Mouse (Mus musculus): ENCODE measurements around the gene Rnf216. TPM values are rescaled to one million over a fixed set of nuclear protein-coding genes. Genes with fewer than 3 reads are reported as not detected.
A peak's percentile ranks its signal among the peaks of the same experiment; 100 is the strongest.

The Rnf216 gene
- polyA plus RNA-seq, 1 experiment from 2014 or later: 36.9 TPM

DNA sequence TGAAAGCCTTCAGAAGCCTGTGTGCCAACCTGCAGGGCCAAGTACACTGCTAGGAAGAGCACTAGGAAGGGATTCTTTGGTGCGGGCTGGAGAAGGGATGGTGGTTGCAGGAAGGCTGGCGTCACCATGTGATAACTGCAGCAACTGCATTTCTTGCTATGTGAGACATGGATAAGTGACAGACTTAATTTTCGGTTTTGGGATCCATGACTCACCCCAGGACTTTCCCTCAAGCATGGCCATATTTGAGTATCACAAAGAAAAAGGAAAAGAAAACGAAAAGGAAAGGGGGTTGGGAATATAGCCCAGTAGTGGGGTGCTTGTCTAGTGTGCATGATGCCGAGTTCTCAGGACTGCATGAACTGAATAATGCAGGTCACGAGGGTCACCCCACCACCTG, 60.9 kb downstream of the Rnf216 start:
- peaks cover 65% of the 10 kb centered on the region for H3K4me1 ChIP-seq (replicated peaks)
- WGBS: 79% methylated on average over 6 of the region's 6 CpGs
- H3K36me3 ChIP-seq: peaks cover 12% of the 10 kb centered on the region; the same call in 1 of the 2 replicates
- no peak overlapping the region for H3K9ac ChIP-seq (replicated peaks)
- H3K4me3 ChIP-seq (replicated peaks): no peak overlapping the region
- H3K27me3 ChIP-seq: no peaks in the 10 kb centered on the region
- no peak for ATAC-seq
- H3K4me2 ChIP-seq (replicated peaks): no peak overlapping the region
- no peaks in the 10 kb centered on the region for H3K9me3 ChIP-seq
- H3K27ac ChIP-seq: no peak overlapping the region

DNA sequence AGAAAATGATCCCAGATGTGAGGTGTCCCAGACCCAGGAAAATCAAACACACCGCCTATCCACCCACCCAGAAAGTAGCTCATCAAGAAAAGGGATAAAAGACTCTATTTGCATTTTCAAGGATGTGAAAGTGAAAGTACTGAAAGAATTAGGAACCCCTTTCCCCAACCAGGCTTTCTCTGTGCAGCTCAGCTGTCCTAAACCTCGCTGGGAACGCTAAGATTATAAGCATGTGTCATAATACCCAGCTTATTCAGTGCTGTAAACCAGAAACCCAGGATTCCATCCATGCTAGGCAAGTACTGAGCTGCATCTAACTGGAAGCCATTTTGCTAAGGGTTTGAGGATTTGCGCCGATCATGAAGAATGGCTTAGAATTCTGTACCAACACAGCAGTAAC, 62.5 kb downstream of the Rnf216 start:
- H3K4me1 ChIP-seq (replicated peaks): peaks cover 68% of the 10 kb centered on the region
- H3K9ac ChIP-seq (replicated peaks): no peak overlapping the region
- 53% methylated on average over 5 of the region's 5 CpGs for WGBS
- ATAC-seq: 0 out of 2 replicates have a peak, but pooled peaks have one; percentile 37
- no peak overlapping the region for H3K4me3 ChIP-seq (replicated peaks)
- H3K4me2 ChIP-seq (replicated peaks): no peak overlapping the region
- no peaks in the 10 kb centered on the region for H3K27me3 ChIP-seq
- no peaks in the 10 kb centered on the region for H3K9me3 ChIP-seq
- peaks cover 6% of the 10 kb centered on the region; the same call in 1 of the 2 replicates for H3K36me3 ChIP-seq
- peak overlapping the region; percentile 83 for H3K27ac ChIP-seq

DNA sequence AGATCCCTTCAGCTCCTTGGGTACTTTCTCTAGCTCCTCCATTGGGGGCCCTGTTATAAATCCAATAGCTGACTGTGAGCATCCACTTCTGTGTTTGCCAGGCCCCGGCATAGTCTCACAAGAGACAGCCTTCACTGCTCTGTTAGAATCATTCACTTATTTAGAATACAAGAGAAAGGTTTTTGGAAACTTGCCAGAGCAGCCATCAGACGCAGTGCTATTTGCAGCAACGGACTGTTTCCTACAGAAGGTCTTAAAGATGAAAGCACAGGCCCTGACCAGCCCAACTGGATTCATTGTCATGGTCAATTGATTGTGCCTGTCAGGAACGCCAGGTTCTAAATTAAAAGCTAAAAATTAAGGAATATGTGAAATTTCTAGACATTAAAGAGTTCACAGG, 63.0 kb downstream of the Rnf216 start:
- 32% methylated on average over 4 of the region's 4 CpGs for WGBS
- peaks cover 66% of the 10 kb centered on the region for H3K4me1 ChIP-seq (replicated peaks)
- no peak for ATAC-seq

DNA sequence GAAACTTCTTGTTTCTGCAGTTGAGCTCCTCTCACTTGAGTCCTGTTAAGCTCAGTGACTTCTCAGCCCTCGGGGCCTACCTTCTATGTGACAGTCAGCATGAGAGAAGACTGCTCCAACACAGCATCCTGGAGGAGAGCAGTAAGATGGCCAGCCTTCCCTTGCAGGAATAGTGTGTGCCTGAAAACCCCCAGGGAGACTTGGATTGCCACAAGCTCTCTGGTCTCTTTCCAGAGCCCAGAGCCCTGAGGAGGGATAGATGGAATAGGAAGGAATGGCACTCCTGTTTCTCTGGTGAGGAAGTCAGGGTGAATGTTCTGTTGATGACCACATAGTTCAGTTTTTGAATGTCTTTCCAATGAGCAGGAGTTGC, 63.8 kb downstream of the Rnf216 start:
- H3K27ac ChIP-seq: peak overlapping the region; percentile 83
- H3K27me3 ChIP-seq: no peaks in the 10 kb centered on the region
- peaks cover 60% of the 10 kb centered on the region for H3K4me1 ChIP-seq (replicated peaks)
- ATAC-seq: no peak
- H3K4me2 ChIP-seq (replicated peaks): no peak overlapping the region
- no peak overlapping the region for H3K9ac ChIP-seq (replicated peaks)
- no peak overlapping the region for H3K4me3 ChIP-seq (replicated peaks)
- WGBS: 72% methylated on average over 1 of the region's 1 CpGs
- H3K36me3 ChIP-seq: peaks cover 7% of the 10 kb centered on the region; the same call in 1 of the 2 replicates
- H3K9me3 ChIP-seq: no peaks in the 10 kb centered on the region

More for the DNA sequence above, 63.0 kb downstream of the Rnf216 start:
- peak overlapping the region; percentile 83 for H3K27ac ChIP-seq
- no peaks in the 10 kb centered on the region for H3K9me3 ChIP-seq
- no peak overlapping the region for H3K4me3 ChIP-seq (replicated peaks)
- no peaks in the 10 kb centered on the region for H3K27me3 ChIP-seq
- H3K36me3 ChIP-seq: peaks cover 6% of the 10 kb centered on the region; the same call in 1 of the 2 replicates
- H3K4me2 ChIP-seq (replicated peaks): no peak overlapping the region
- no peak overlapping the region for H3K9ac ChIP-seq (replicated peaks)

DNA sequence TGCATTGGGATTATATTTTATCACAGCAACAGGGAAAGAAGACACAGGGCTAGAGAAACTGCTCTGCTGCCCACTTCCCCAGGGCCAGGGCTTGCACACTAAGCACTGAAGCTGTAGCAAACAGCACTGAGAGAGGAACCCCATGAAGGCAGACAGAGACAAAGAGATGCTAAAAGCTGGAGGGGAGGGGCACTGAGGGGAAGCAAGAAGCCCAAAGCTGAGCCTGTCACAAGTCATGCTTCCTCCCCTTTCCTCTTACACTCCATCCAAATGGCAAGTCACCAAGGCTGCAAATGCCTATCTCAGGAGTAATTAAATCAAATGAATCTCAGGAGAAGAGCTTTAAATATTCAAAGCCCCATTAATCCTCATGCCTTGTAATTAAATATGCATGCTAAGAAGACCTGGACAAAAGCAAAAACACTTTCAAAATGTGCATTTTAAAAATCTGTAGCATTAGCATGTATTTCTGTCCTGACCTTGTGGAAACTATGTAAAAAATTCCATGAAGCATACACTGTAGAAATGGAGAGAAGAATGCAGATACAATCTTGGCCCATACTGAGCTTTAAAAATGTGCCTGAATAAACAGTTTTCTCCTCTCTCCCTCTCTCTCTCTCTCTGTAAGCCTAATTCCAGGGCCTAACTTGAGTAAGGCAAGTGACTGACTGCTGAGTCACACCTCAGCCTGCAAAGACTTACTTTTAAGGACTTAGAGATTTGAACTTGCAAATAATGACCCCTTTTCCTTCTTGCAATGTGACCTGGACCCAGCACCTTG, 64.4 kb downstream of the Rnf216 start:
- Histone ChIP-seq H3K27me3 (no peaks in the 10 kb centered on the region), H3K4me2 (replicated peaks) (no peak overlapping the region), H3K4me3 (replicated peaks) (no peak overlapping the region), H3K9ac (replicated peaks) (no peak overlapping the region), H3K36me3 (peaks cover 4% of the 10 kb centered on the region; the same call in 1 of the 2 replicates), H3K27ac (peak overlapping the region; percentile 83), H3K4me1 (replicated peaks) (peaks cover 54% of the 10 kb centered on the region), H3K9me3 (no peaks in the 10 kb centered on the region)
- ATAC-seq: peak; percentile 81

DNA sequence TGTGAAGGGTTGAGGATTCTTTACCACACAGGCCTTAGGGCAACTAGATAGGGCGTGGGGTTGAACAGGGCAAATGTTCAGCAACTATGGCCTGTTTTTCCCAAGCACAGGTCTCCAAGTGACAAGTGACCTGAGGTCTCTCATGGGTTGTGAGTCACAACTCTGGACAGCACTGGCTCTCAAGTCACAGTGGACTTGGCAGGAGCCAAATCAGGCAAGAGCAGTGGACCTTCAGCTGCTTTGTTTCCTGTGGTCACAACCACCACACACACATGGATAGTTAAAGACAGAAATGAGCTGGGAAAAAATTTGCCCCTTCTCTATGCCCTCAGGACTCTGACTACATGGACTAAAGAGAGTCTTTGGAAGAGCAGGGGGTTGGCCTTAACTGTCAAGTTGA, 65.2 kb downstream of the Rnf216 start:
- Histone ChIP-seq H3K27ac (peak overlapping the region; percentile 83), H3K4me1 (replicated peaks) (peaks cover 46% of the 10 kb centered on the region), H3K36me3 (peaks cover 3% of the 10 kb centered on the region; the same call in 1 of the 2 replicates), H3K4me2 (replicated peaks) (no peak overlapping the region), H3K27me3 (no peaks in the 10 kb centered on the region), H3K9me3 (no peaks in the 10 kb centered on the region), H3K9ac (replicated peaks) (no peak overlapping the region), H3K4me3 (replicated peaks) (no peak overlapping the region)
- ATAC-seq: no peak
- 97% methylated on average over 1 of the region's 1 CpGs for WGBS

DNA sequence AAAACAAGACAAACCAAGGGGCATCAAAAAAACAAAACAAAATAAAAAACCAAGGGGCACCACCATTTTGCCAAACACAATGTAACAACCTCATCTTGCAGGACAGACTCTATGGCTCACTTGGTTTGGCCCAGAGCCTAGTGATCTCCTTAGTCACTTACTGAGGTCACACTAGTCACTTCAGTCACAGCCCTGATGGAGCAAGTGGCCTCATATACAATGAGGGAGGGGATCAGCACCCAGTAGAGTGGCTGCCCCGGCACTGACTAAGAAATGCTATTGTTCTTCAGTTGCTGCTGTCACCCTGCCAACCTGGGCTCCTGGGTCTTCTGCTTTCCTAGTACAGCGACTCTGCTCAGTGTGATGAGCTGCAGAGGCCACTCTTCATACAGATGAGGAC, 68.9 kb downstream of the Rnf216 start:
- no peak overlapping the region for H3K9ac ChIP-seq (replicated peaks)
- no peak overlapping the region for H3K4me3 ChIP-seq (replicated peaks)
- ATAC-seq: no peak
- H3K4me2 ChIP-seq (replicated peaks): no peak overlapping the region
- no peak overlapping the region for H3K27ac ChIP-seq
- no peaks in the 10 kb centered on the region for H3K27me3 ChIP-seq
- H3K36me3 ChIP-seq: 0 out of 2 replicates have a peak, but pooled peaks cover 4% of the 10 kb centered on the region
- H3K9me3 ChIP-seq: no peaks in the 10 kb centered on the region
- H3K4me1 ChIP-seq (replicated peaks): peaks cover 21% of the 10 kb centered on the region
- 51% methylated on average over 2 of the region's 2 CpGs for WGBS

DNA sequence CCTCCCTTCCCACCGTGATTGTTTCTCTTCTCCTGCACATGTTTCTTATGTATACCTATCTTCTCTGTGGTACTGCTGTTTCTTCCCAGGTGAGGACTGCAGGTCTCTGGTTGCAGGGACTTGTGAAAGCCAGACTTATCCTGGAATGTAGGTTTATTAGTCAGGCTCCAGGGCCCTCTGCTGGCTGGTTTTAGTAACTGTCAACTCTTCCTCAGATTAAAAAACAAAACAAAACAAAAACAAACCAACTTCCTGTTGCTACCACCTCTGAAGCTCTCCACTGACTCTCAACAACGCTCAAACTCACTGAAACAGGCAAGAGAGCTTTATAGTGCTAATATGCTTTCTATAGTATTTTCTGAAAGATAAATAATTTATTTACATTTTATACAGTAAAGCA, 69.5 kb downstream of the Rnf216 start:
- H3K27ac ChIP-seq: no peak overlapping the region
- no peaks in the 10 kb centered on the region for H3K27me3 ChIP-seq
- no peak for ATAC-seq
- peaks cover 15% of the 10 kb centered on the region for H3K4me1 ChIP-seq (replicated peaks)
- H3K4me3 ChIP-seq (replicated peaks): no peak overlapping the region
- 0 out of 2 replicates have a peak, but pooled peaks cover 5% of the 10 kb centered on the region for H3K36me3 ChIP-seq
- no peak overlapping the region for H3K4me2 ChIP-seq (replicated peaks)
- H3K9me3 ChIP-seq: no peaks in the 10 kb centered on the region
- WGBS: 85% methylated on average over 2 of the region's 2 CpGs
- no peak overlapping the region for H3K9ac ChIP-seq (replicated peaks)

DNA sequence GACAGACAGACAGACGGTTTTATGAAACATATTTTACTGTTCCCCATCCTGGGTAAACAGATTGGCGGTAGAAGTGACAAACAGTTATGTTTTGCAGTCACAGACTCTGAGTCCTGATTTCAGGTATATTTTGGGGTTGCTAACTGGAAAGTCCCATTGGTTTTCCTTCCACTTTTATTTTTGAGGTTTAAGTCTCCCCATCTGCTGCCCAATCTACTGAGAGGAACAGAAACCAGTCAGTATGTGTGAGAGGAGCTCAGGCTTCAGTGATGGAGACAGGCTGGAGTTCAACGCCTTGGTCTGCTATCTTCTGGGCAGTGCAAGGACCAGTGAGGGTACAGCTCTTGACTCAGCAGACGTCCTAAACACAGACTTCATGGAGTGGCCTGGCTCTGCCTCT, 74.0 kb downstream of the Rnf216 start:
- Histone ChIP-seq H3K4me1 (replicated peaks) (no peaks in the 10 kb centered on the region), H3K27me3 (no peaks in the 10 kb centered on the region), H3K27ac (no peak overlapping the region), H3K4me3 (replicated peaks) (no peak overlapping the region), H3K4me2 (replicated peaks) (no peak overlapping the region), H3K9me3 (no peaks in the 10 kb centered on the region), H3K9ac (replicated peaks) (no peak overlapping the region), H3K36me3 (0 out of 2 replicates have a peak, but pooled peaks cover 2% of the 10 kb centered on the region)
- ATAC-seq: no peak
- WGBS: 85% methylated on average over 4 of the region's 4 CpGs

DNA sequence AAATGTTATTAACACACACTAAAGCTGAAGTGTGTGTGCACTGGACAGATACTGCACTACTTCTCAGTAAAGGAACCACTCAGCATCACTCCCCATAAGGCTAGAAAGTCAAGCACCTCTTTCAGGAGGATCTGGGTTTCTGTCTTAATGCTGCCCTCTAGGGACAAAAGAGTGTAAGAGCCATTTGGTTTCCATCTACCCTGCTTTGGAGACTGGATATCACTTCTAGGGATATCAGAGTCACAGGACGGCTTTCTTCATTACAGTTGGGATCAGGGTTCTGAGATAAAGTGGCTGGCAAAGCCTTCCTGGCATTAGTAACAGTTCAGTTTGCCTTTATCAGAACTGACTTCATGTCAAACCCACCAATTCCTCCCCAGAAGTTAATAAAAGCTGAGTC, 75.6 kb downstream of the Rnf216 start:
- Histone ChIP-seq H3K36me3 (0 out of 2 replicates have a peak, but pooled peaks cover 2% of the 10 kb centered on the region), H3K27ac (no peak overlapping the region), H3K9ac (replicated peaks) (no peak overlapping the region), H3K9me3 (no peaks in the 10 kb centered on the region), H3K4me3 (replicated peaks) (no peak overlapping the region), H3K27me3 (no peaks in the 10 kb centered on the region), H3K4me2 (replicated peaks) (no peak overlapping the region), H3K4me1 (replicated peaks) (peaks cover 7% of the 10 kb centered on the region; the same call in 1 of the 2 replicates)
- 14% methylated on average over 1 of the region's 1 CpGs for WGBS
- no peak for ATAC-seq

DNA sequence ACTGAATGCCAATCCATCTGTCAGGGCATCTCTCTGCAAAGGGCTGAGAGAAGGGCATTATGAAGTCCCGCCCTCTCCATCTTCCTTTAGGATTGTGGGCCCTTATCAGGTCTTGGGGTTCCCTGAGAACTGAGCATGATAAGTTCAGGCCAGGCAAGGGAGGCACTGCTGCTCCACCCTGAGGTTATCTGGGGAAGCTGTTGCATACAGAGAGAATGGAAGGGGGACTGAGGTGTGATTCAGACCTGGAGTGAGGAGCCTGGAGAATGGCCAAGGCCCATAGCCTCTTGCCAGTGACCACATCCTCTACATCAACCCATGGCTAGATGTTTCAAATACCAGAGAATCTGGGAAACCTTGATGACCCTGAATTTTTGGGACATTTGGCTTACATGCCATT, 76.7 kb downstream of the Rnf216 start:
- Histone ChIP-seq H3K9me3 (no peaks in the 10 kb centered on the region), H3K4me3 (replicated peaks) (no peak overlapping the region), H3K27me3 (no peaks in the 10 kb centered on the region), H3K27ac (no peak overlapping the region), H3K9ac (replicated peaks) (no peak overlapping the region), H3K4me1 (replicated peaks) (peaks cover 15% of the 10 kb centered on the region), H3K36me3 (0 out of 2 replicates have a peak, but pooled peaks cover 2% of the 10 kb centered on the region), H3K4me2 (replicated peaks) (no peak overlapping the region)
- no peak for ATAC-seq
- 93% methylated on average over 1 of the region's 1 CpGs for WGBS

DNA sequence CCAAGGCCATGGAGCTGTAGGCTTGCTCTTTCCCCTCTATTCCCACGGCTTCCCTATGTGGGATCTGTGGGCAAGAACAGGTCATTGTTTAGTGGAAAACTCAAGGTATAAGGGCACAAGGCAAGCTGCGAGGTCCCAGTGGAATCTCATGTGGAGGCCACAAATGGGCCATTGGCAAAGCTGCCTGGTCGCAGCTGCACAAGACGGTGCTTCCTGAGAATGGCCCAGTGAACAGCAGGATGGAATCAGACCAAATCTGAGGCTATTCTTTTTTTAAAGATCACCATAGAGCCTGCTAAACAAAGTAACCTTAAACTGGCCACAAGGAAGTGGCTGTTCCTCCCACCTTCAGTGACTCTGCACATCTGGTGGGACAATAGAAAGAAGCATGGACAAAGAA, 77.5 kb downstream of the Rnf216 start:
- no peak overlapping the region for H3K4me3 ChIP-seq (replicated peaks)
- H3K9ac ChIP-seq (replicated peaks): no peak overlapping the region
- no peak overlapping the region for H3K4me2 ChIP-seq (replicated peaks)
- peaks cover 15% of the 10 kb centered on the region for H3K4me1 ChIP-seq (replicated peaks)
- H3K36me3 ChIP-seq: 0 out of 2 replicates have a peak, but pooled peaks cover 2% of the 10 kb centered on the region
- no peak overlapping the region for H3K27ac ChIP-seq
- 91% methylated on average over 4 of the region's 4 CpGs for WGBS
- H3K27me3 ChIP-seq: no peaks in the 10 kb centered on the region
- no peaks in the 10 kb centered on the region for H3K9me3 ChIP-seq
- ATAC-seq: no peak

Data from midbrain, embryonic 13.5 days (tissue).